Comparison of ENCODE assay signal across 23 mouse cellular contexts in the genomic region with DNA sequence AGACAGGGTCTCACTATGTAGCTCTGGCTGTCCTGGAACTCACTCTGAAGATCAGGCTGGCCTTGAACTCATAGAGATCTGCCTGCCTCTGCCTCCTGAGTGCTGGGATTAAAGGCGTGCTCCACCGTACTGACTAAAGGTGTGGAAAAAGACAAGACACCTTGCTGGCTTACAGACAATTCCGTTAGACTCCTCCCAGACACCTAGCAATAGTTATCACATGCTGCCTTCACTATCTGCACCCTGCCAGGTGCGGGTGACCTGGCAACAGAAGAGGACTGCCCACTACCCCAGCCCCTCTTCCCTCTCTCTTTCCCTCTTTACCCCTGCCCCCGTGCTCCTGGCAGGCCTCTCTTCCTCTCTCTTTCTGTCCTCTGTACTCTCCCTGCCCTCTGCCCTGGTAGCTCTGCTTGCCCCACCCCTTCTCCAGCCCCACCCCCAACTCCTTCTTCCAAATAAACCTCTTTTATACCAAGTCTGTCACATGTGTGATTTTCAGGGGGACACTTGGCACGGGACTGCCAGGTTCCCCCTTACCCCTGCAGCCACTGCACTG. TPM values are rescaled to one million over a fixed set of nuclear protein-coding genes. Genes with fewer than 3 reads are reported as not detected.
DNase-seq lines count a peak whose midpoint lies in the region; ATAC-seq and TF ChIP-seq lines count a peak whose summit lies in the region.
"Had no signal": no experiment of that assay in that cellular context is flagged by ENCODE, and none has a peak within 500 bp of the region (broad histone marks: within the 10 kb centered on the region; RNA-seq: fewer than 3 reads in every experiment).

No protein-coding gene starts in this region.

- WGBS in kidney, adult 2 months: 49% methylated on average over 6 of the region's 6 CpGs
- WGBS in kidney, embryonic 15.5 days: 82% methylated on average over 6 of the region's 6 CpGs

- no peak overlapping the region for H3K9ac ChIP-seq in kidney, embryonic 15.5 days

- H3K4me2 ChIP-seq in kidney, embryonic 15.5 days: no peak overlapping the region

- H3K27me3 ChIP-seq in kidney, adult 2 months (replicated peaks; ENCODE audit: control insufficient read depth, insufficient read depth, low read length): no peaks in the 10 kb centered on the region
- H3K27me3 ChIP-seq in kidney, embryonic 15.5 days: no peaks in the 10 kb centered on the region

- H3K36me3 ChIP-seq in kidney, adult 2 months (ENCODE audit: control insufficient read depth, insufficient read depth, low read length): no peaks in the 10 kb centered on the region
- no peaks in the 10 kb centered on the region for H3K36me3 ChIP-seq in kidney, embryonic 15.5 days
- H3K36me3 ChIP-seq: forebrain, embryonic 10.5 days had no signal

- H3K27ac ChIP-seq in kidney, adult 2 months (ENCODE audit: insufficient read depth, low read depth, low read length): peak overlapping the region; percentile 36; the same call in 1 of the 2 replicates
- H3K27ac ChIP-seq in kidney, embryonic 15.5 days: 0 out of 2 replicates have a peak overlapping the region, but pooled peaks have one; percentile 10
- H3K27ac ChIP-seq: forebrain, embryonic 10.5 days; left cerebral cortex, adult 2 months; stomach, postnatal 0 days had no signal

- peak; percentile 75 for DNase-seq in kidney, adult 2 months
- no peak for DNase-seq in kidney, postnatal 4 days
- peak; percentile 67 to 68 for DNase-seq in kidney, postnatal 36 days
- peak; percentile 11 for DNase-seq in naive thymus-derived CD4-positive, alpha-beta T cell, adult 2 months (ENCODE audit: low read depth)
- DNase-seq in spleen, adult 18-20 months: no peak
- no peak for DNase-seq in thymus, postnatal 10 days (ENCODE audit: low spot score in 2 of 2)
- DNase-seq: adrenal gland, adult 2 months; cerebellum, postnatal 25 days; heart, adult 18-20 months; heart, postnatal 36 days; layer of hippocampus, adult 9-11 months; lung, adult 18-20 months; lung, postnatal 14 days; right cerebral cortex, postnatal 25 days had no signal

- TF ChIP-seq CTCF in kidney, adult 2 months (conservative IDR thresholded peaks at IDR 0.05; ENCODE audit: insufficient read depth, insufficient read length, low read depth, low read length): no peak

- ATAC-seq in kidney, embryonic 15.5 days (replicated peaks; ENCODE audit: low FRiP score): no peak
- ATAC-seq: hindbrain, embryonic 16.5 days; midbrain, embryonic 16.5 days had no signal

- peaks cover 61% of the 10 kb centered on the region for H3K4me1 ChIP-seq in kidney, adult 2 months (ENCODE audit: control insufficient read depth, insufficient read depth, low read length)
- H3K4me1 ChIP-seq in kidney, embryonic 15.5 days: peaks cover 77% of the 10 kb centered on the region

- H3K9me3 ChIP-seq in kidney, embryonic 15.5 days (replicated peaks): no peaks in the 10 kb centered on the region
- H3K9me3 ChIP-seq: forebrain, embryonic 10.5 days had no signal

- no peak for TF ChIP-seq POLR2A in kidney, adult 2 months (IDR thresholded peaks at IDR 0.05; ENCODE audit: low read depth, low read length)

- H3K4me3 ChIP-seq in kidney, adult 2 months (ENCODE audit: insufficient read depth, low read depth, low read length): no peak overlapping the region
- no peak overlapping the region for H3K4me3 ChIP-seq in kidney, embryonic 15.5 days (replicated peaks)
- H3K4me3 ChIP-seq: forebrain, embryonic 10.5 days; left cerebral cortex, adult 2 months had no signal

RNA-seq across cellular contexts. Expression of a gene that starts 3.5 kb away (rescaled TPM):
- polyA plus RNA-seq in kidney, adult 2 months (2012; rRNA removed): 39.1 and 43.0 TPM in 2 replicates
- polyA plus RNA-seq in kidney, embryonic 15.5 days (2015; fragmentation: Nextera tagmentation; extraction: Ambion mirVana): 4.1 and 5.4 TPM in 2 replicates

RNA-seq across cellular contexts. Expression of a gene that starts 21.6 kb away (rescaled TPM):
- not detected in 2 replicates for polyA plus RNA-seq in kidney, adult 2 months (2012; rRNA removed)
- 0.16 and 0.60 TPM in 2 replicates for polyA plus RNA-seq in kidney, embryonic 15.5 days (2015; fragmentation: Nextera tagmentation; extraction: Ambion mirVana)
- polyA plus RNA-seq: adrenal gland, adult 2 months; forebrain, embryonic 10.5 days; heart, embryonic 14.5 days; hindbrain, embryonic 16.5 days; limb, embryonic 11.5 days; midbrain, embryonic 16.5 days; thymus, postnatal 0 days had no signal

RNA-seq across cellular contexts. Expression of a gene that starts 22.7 kb away (rescaled TPM):
- 114 and 125 TPM in 2 replicates for polyA plus RNA-seq in kidney, adult 2 months (2012; rRNA removed)
- polyA plus RNA-seq in kidney, embryonic 15.5 days (2015; fragmentation: Nextera tagmentation; extraction: Ambion mirVana): 96.2 and 102 TPM in 2 replicates

RNA-seq across cellular contexts. Expression of a gene that starts 31.1 kb away (rescaled TPM):
- 3.0 and 4.3 TPM in 2 replicates for polyA plus RNA-seq in kidney, adult 2 months (2012; rRNA removed)
- polyA plus RNA-seq in kidney, embryonic 15.5 days (2015; fragmentation: Nextera tagmentation; extraction: Ambion mirVana): 0.60 and 1.2 TPM in 2 replicates

RNA-seq across cellular contexts. Expression of a gene that starts 48.5 kb away (rescaled TPM):
- polyA plus RNA-seq in kidney, adult 2 months (2012; rRNA removed): 29.5 and 34.2 TPM in 2 replicates
- 2.1 and 2.2 TPM in 2 replicates for polyA plus RNA-seq in kidney, embryonic 15.5 days (2015; fragmentation: Nextera tagmentation; extraction: Ambion mirVana)

Comparison
In these comparisons a context has a peak if more than half of its experiments do, and no peak if none do; other contexts are left out.
1. DNase-seq: peak in kidney, adult 2 months (single experiment), kidney, postnatal 36 days (2 of 2) and naive thymus-derived CD4-positive, alpha-beta T cell, adult 2 months (single experiment); none in kidney, postnatal 4 days (0 of 2), spleen, adult 18-20 months (0 of 2) and thymus, postnatal 10 days (0 of 2).